Comparison of ENCODE assay signal across 9 mouse cellular contexts in the genomic region with DNA sequence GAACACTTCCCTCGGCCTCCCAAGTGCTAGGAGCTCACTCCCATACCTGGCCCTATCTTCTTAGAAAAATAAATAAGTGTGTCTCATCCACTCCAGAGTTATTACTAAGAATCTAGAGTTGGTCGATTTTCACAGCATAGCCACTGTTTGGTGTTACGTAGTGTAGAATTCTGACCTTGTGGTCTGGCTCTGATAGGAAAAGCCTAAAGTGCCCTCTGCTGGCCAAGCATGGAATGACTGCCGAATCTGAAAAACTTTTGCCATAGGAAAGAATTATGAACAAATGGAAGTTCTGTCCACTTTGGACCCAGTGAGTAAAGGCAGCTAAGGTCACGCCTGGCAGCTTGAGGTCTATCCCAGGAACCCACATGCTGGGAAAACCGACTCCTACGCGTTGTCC. TPM values are rescaled to one million over a fixed set of nuclear protein-coding genes. Genes with fewer than 3 reads are reported as not detected.
DNase-seq lines count a peak whose midpoint lies in the region; TF ChIP-seq lines count a peak whose summit lies in the region.
"Had no signal": no experiment of that assay in that cellular context is flagged by ENCODE, and none has a peak within 500 bp of the region (broad histone marks: within the 10 kb centered on the region; RNA-seq: fewer than 3 reads in every experiment).

No protein-coding gene starts in this region.

- in situ Hi-C loops in ES-E14 (cut with MboI; ENCODE audit: low sequenced_read_pairs in 2 of 2, unreplicated experiment in 2 of 2): no loop called here

- no peak overlapping the region for H3K9ac ChIP-seq in ES-E14 (ENCODE audit: insufficient read depth, low read depth, low read length, poor library complexity, severe bottlenecking)
- H3K9ac ChIP-seq: hindbrain, embryonic 15.5 days had no signal

- no peaks in the 10 kb centered on the region for H3K9me3 ChIP-seq in ES-E14 (ENCODE audit: control insufficient read depth, insufficient read depth, low read depth, low read length)
- H3K9me3 ChIP-seq: hindbrain, embryonic 15.5 days had no signal

- H3K27ac ChIP-seq in ES-E14 (ENCODE audit: insufficient read depth, low read depth, low read length, poor library complexity, severe bottlenecking): no peak overlapping the region
- H3K27ac ChIP-seq: hindbrain, embryonic 15.5 days had no signal

- DNase-seq in A20 (ENCODE audit: low read depth, low spot score) (peak; percentile 73), ES-E14 (ENCODE audit: low read depth, low spot score) (peak; percentile 42)
- DNase-seq in cerebellum, adult 18-20 months: peak; percentile 78 to 85
- DNase-seq in gastrocnemius, adult 18-20 months (ENCODE audit: low spot score): peak; percentile 83
- DNase-seq in kidney, postnatal 25 days: peak; percentile 69 to 90
- peak; percentile 69 to 75 for DNase-seq in lung, adult 18-20 months
- peak; percentile 68 to 82 for DNase-seq in right cerebral cortex, postnatal 10 days (ENCODE audit: low spot score in 2 of 2)
- DNase-seq in urinary bladder, postnatal 36 days (ENCODE audit: low spot score in 2 of 2): peak; percentile 78 to 80

- peaks cover 0 to 2% of the 10 kb centered on the region in 2 experiments; a peak in 1 of 4 replicates for H3K4me1 ChIP-seq in ES-E14 (ENCODE audit: control insufficient read depth in 2 of 2, insufficient read depth in 2 of 2, low read length in 2 of 2, poor library complexity in 1 of 2)

- no peak overlapping the region for H3K4me3 ChIP-seq in ES-E14 (ENCODE audit: insufficient read depth in 1 of 2, low read depth in 1 of 2, low read length in 2 of 2, poor library complexity in 1 of 2, severe bottlenecking in 1 of 2)
- H3K4me3 ChIP-seq: hindbrain, embryonic 15.5 days had no signal

- 0 out of 2 replicates have a peak, but pooled peaks cover 2% of the 10 kb centered on the region for H3K36me3 ChIP-seq in ES-E14 (ENCODE audit: control insufficient read depth, insufficient read depth, low read length, poor library complexity, severe bottlenecking)

TF ChIP-seq in ES-E14, 5 proteins besides CTCF, POLR2A, EP300 and RAD21:
- TF ChIP-seq ZNF384 (IDR thresholded peaks at IDR 0.05; ENCODE audit: low read depth, low read length): no peak
- TF ChIP-seq ZC3H11A (IDR thresholded peaks at IDR 0.05; ENCODE audit: borderline replicate concordance, low read depth, low read length): peak; percentile 17; the same call in 1 of the 2 replicates

RNA-seq across cellular contexts. Expression of gene Kctd7, which starts 5.3 kb away (rescaled TPM):
- total RNA-seq in ES-E14 (2012; rRNA removed): 1.0 and 1.2 TPM in 2 replicates
- 1 to 10 TPM; 2.6 to 3.6 TPM for total RNA-seq in gastrocnemius, adult 18-20 months (2021)

RNA-seq across cellular contexts. Expression of gene Rabgef1, which starts 32.2 kb away (rescaled TPM):
- 17.0 and 18.2 TPM in 2 replicates for total RNA-seq in ES-E14 (2012; rRNA removed)
- 100 to 1,000 TPM in 1 of 2 experiments, 10 to 100 TPM in 1; 91.2 to 116 TPM for total RNA-seq in gastrocnemius, adult 18-20 months (2021)
